Mouse (Mus musculus): Measurements from ENCODE around the gene Mat2b.
"Not testable (repeated sequence)": the region's sequence is repeated elsewhere in the genome, so short reads cannot be mapped to it uniquely, and the experiment has no call there.

Gene Mat2b

GRCm38 (mm10) chr11:40695103-40695502 is at the start of gene Mat2b:
Gene Mat2b, minus strand, starts transcription at chr11:40695203.
- DNase-seq (ENCODE audit: low read depth, low spot score): no peak

GRCm38 (mm10) chr11:40744348-40744747 is 49.3 kb upstream of the Mat2b start:
- DNase-seq (ENCODE audit: low read depth, low spot score): peak; percentile 69

- DNase-seq (ENCODE audit: low read depth, low spot score): no peak
Measured at GRCm38 (mm10) chr11:40741605-40742262, 46.7 kb upstream of the Mat2b start.

- no peak for DNase-seq (ENCODE audit: low read depth, low spot score)
Measured at GRCm38 (mm10) chr11:40737369-40737768, 42.4 kb upstream of the Mat2b start.

GRCm38 (mm10) chr11:40734251-40734752 is 39.3 kb upstream of the Mat2b start:
- no peak for DNase-seq (ENCODE audit: low read depth, low spot score)

- DNase-seq (ENCODE audit: low read depth, low spot score): peak; percentile 98
Measured at GRCm38 (mm10) chr11:40733339-40734174, 38.6 kb upstream of the Mat2b start, which contains the start of the genes Hmmr and Nudcd2. Gene Hmmr, minus strand, starts transcription at chr11:40733422. Gene Nudcd2, plus strand, starts transcription at chr11:40733667.

GRCm38 (mm10) chr11:40732997-40733338 is 38.0 kb upstream of the Mat2b start:
- DNase-seq (ENCODE audit: low read depth, low spot score): no peak

GRCm38 (mm10) chr11:40718324-40718723 is 23.3 kb upstream of the Mat2b start:
- DNase-seq (ENCODE audit: low read depth, low spot score): peak; percentile 26

GRCm38 (mm10) chr11:40715524-40715923 is 20.5 kb upstream of the Mat2b start:
- DNase-seq (ENCODE audit: low read depth, low spot score): peak; percentile 24

- DNase-seq (ENCODE audit: low read depth, low spot score): no peak
Measured at GRCm38 (mm10) chr11:40713858-40714257, 18.9 kb upstream of the Mat2b start.

GRCm38 (mm10) chr11:40709899-40710298 is 14.9 kb upstream of the Mat2b start:
- not testable (repeated sequence) for DNase-seq (ENCODE audit: low read depth, low spot score)

- DNase-seq (ENCODE audit: low read depth, low spot score): peak; percentile 79
Measured at GRCm38 (mm10) chr11:40694311-40695087, 504 bp downstream of the Mat2b start.

- DNase-seq (ENCODE audit: low read depth, low spot score): peak; percentile 41
Measured at GRCm38 (mm10) chr11:40693366-40693951, 1.5 kb downstream of the Mat2b start.

- peak; percentile 94 for DNase-seq (ENCODE audit: low read depth, low spot score)
Measured at GRCm38 (mm10) chr11:40692511-40693365, 2.3 kb downstream of the Mat2b start.

GRCm38 (mm10) chr11:40692101-40692509 is 2.9 kb downstream of the Mat2b start:
- no peak for DNase-seq (ENCODE audit: low read depth, low spot score)

GRCm38 (mm10) chr11:40690444-40691127 is 4.4 kb downstream of the Mat2b start:
- DNase-seq (ENCODE audit: low read depth, low spot score): peak; percentile 13

- DNase-seq (ENCODE audit: low read depth, low spot score): no peak
Measured at GRCm38 (mm10) chr11:40683295-40683694, 11.7 kb downstream of the Mat2b start.

GRCm38 (mm10) chr11:40682456-40682855 is 12.5 kb downstream of the Mat2b start:
- DNase-seq (ENCODE audit: low read depth, low spot score): no peak

GRCm38 (mm10) chr11:40677169-40677568 is 17.8 kb downstream of the Mat2b start:
- peak; percentile 5 for DNase-seq (ENCODE audit: low read depth, low spot score)

All from CD4-positive helper T cell, adult 2 months (primary cell).